Mouse (Mus musculus) bone marrow, adult 2 months (tissue): Measurements from ENCODE around the gene Spock2.

Experiments
- CTCF ChIP-seq: fragments of 200-500 bp; IDR thresholded peaks from 2 replicates; pipeline ENCODE4 v1.5.1; 2011; ENCODE audit warnings: low read length, control low read depth; ENCODE audit not compliant: control insufficient read depth, insufficient read depth
- POLR2A ChIP-seq: fragments of 200-500 bp; IDR thresholded peaks from 2 replicates; pipeline ENCODE4 v1.6.1; 2011; ENCODE audit warnings: low read depth, mild to moderate bottlenecking, control low read depth, low read length, borderline replicate concordance; ENCODE audit not compliant: control insufficient read depth

DNA sequence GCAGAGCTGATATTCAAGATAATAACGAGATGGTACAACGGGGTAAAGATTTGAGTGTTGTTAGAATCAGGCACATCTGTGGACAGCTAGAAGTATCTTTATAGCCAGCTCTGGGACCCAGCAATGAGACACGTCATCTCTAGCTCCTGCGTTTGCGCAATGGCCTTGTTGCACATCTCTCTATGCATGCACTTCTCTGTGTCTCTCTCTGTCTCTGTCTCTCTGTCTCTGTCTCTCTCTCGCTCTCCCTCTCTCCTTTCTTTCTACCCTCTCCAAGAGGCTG lies 56.9 kb downstream of the Spock2 start:
- TF ChIP-seq POLR2A (no peak), CTCF (no peak)
